Mouse (Mus musculus): ENCODE measurements at regions not wholly inside any gene's neighbourhood (a gene's known extent, or its start where the extent isn't known, plus 50 kb on each side); places are given as distances from the start of the nearest gene placed in this dataset.

- no peak for TF ChIP-seq POLR2AphosphoS5 (IDR thresholded peaks at IDR 0.05; ENCODE audit: insufficient replicate concordance, low read depth, low read length)
- no peak for TF ChIP-seq CTCF (IDR thresholded peaks at IDR 0.05; ENCODE audit: low read depth, low read length)
Measured at GRCm38 (mm10) chr15:17493561-17493960, 765.0 kb downstream of the Cdh9 start.
